Mouse (Mus musculus): Measurements from ENCODE around the gene Plaa. TPM values are rescaled to one million over a fixed set of nuclear protein-coding genes. Genes with fewer than 3 reads are reported as not detected.
"Not testable (repeated sequence)": the region's sequence is repeated elsewhere in the genome, so short reads cannot be mapped to it uniquely, and the experiment has no call there.

Gene Plaa
- total RNA-seq (2015) (56.3 and 59.9 TPM in 2 replicates), total RNA-seq (2017) (70.2 and 86.7 TPM in 2 replicates)

DNA sequence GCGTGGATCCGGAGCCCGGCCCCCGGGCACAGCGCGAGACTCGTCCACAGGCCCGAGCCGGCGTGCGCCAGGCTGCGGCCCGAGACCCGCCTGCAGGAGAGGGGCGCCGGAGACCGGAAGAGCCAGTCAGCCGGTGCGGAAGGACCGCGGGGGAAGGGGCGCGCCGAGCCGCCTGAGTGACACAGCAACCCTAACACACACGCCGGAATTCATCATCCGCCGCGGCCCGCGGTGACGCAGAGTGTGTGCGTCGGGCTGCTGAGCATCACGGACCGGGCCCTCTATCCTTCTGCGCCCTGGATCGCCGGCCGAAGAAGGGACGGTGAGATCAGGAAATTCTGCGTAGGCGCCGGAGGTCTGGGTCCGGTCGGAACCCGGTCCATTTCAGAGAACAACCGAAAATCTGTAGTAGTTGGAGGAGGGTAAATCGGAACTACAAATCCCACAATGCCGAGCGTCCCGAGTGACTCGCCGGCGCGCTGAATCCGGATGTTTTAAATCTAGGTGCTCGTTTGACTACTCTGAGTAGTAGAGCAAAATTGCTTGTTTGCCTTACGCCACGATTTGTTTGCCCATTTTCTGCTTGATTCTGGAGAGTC lies at the start of gene Plaa:
Gene Plaa, minus strand, starts transcription at position 214 of the 599 bp plus-strand sequence.
- peak; percentile 97 for ATAC-seq (ENCODE audit: poor library complexity, severe bottlenecking)

- not testable (repeated sequence) for ATAC-seq (ENCODE audit: poor library complexity, severe bottlenecking)
Measured at GRCm38 (mm10) chr4:94650426-94651175, 47.6 kb upstream of the Plaa start.

DNA sequence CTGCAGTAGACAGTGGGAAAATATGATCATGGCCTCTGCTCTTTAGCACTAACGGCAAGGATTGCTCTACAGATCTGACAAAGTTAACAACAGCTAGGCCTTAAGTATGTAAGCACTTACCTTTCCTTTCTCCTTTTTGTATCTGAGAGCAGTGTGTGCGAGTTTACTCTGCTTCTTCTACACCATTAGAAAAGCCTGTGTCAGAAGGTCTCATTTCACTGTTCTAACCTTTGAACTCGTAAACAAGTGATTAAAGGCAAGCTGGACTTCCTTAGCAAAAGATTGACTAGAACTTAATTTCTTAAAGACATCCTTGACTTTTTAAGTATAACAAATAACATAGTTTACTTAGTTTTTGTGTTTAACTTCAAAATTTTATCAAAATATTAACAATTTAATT lies 46.9 kb upstream of the Plaa start, which contains the start of gene Lrrc19:
Gene Lrrc19, minus strand, starts transcription at position 225 of the 400 bp plus-strand sequence.
- no peak for ATAC-seq (ENCODE audit: poor library complexity, severe bottlenecking)

DNA sequence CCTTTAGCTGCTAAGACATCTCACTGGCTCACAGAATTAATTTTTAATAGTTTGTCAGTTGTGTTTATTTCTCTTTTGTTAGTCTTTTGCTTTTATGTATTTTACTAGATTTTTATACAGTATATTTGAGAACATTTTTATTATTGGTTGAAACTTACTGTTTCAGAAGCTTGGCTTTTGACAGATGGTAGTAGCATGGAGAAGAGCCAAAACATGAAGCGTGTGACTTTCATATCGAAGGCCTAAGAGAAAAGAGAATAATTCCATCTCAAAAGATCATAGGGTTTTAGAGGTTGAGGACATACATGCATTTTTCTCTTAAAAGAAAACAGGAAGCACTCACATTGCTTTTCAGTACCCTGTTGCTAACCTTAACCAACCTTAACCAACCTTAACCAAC lies 40.1 kb upstream of the Plaa start:
- ATAC-seq (ENCODE audit: poor library complexity, severe bottlenecking) = no peak

DNA sequence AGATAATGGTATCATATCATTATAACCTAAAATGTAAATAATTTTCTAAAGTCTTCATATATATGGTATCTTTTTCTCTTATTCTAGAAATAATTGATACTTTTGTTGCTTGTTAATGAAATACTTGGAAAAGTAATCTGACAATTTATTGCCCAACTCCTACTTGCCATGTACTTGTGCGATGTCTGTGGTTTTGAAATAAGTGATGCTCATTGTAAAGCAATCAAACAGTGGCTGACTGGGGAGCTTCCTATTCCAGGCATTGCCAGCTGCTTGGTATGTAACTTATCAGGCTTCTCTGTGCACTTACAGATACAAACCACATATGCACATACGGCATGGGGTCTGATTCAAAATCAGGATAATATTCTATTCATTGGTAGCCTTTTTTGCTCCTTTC lies 17.0 kb upstream of the Plaa start:
- no peak for ATAC-seq (ENCODE audit: poor library complexity, severe bottlenecking)

DNA sequence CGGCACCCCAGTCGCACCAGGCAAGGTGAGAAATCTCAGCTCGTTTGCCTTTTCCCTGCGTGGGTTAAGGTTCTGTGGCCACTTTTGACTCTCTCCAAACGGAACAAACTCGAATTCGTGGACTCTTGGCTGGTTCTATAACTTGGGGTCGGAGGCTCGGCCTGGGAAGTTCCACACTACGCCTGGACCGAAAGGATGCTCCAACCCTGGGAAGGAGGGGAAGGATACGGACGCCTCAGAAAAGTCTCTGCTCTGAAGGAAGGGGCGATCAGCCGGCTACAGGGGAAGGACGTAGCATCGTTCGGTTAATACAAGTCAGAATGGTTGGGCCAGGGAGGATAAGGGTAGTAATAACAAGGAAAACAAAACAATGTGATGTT lies 11.6 kb upstream of the Plaa start:
- peak; percentile 50 for ATAC-seq (ENCODE audit: poor library complexity, severe bottlenecking)

- ATAC-seq (ENCODE audit: poor library complexity, severe bottlenecking) = peak; percentile 99
Measured at GRCm38 (mm10) chr4:94613972-94614626, 11.1 kb upstream of the Plaa start, which contains the start of gene Ift74. Gene Ift74 (plus strand): TSS chr4:94614491.

DNA sequence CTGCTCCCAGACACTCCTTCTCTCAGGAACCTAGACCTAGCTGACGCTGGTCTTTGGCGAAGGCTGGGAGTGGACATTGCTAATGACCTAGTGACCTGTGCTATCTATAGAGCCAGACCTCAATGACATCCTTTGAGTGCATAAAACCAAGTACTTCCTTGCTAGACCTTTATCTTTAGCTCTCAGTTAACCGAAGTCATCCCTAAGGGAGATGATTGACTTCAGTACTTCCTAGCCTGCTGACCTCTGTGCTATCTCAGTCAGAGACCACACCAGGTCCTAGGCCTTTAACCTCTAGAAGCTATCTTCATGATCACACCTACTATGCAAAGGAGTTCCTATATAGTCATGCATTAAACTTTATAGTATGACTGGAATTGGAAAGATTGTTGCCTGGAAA lies 7.3 kb upstream of the Plaa start:
- no peak for ATAC-seq (ENCODE audit: poor library complexity, severe bottlenecking)

DNA sequence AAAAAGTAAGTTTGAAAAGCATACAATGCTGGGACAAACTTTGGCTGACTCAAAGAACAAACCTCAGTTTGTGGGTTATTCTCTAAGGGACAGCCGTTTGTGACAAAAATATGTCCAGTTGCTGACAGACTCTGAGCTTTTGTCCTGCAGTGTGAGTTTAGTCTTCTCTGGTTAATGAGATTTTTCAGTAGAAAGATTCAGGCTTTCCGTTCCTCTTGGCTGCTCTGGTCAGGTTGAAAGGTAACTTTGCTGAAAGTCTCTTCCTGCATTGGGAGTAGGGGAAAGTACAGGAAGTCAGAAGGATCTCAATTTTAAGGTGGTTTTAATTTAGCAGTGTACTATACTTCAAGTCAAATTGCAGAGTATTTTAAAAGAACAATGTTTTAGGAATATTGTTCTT lies 2.5 kb upstream of the Plaa start:
- no peak for ATAC-seq (ENCODE audit: poor library complexity, severe bottlenecking)

- no peak for ATAC-seq (ENCODE audit: poor library complexity, severe bottlenecking)
Measured at GRCm38 (mm10) chr4:94604452-94605019, 1.5 kb upstream of the Plaa start.

GRCm38 (mm10) chr4:94602496-94603030 lies 481 bp downstream of the Plaa start:
- peak; percentile 49 for ATAC-seq (ENCODE audit: poor library complexity, severe bottlenecking)

GRCm38 (mm10) chr4:94601395-94601794 lies 1.6 kb downstream of the Plaa start:
- ATAC-seq (ENCODE audit: poor library complexity, severe bottlenecking) = no peak

DNA sequence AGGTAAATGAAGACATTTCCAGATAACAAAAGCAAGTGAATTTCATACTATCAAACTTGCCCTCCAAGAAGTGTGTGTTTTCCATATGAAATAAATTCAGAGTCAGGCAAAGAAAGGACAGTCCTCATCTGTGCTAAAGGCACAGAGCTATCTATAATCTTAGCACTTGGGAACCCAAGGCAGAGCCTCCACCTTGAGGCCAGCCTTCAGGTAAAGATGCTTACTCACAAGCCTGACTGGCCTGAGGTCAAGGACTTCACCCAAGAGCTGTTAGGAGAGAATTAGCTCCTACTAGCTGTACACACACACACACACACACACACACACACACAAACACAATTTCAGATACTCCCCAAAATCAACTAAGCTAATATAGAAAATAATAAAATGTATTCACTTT lies 10.3 kb downstream of the Plaa start:
- ATAC-seq (ENCODE audit: poor library complexity, severe bottlenecking) = no peak

- 0 out of 2 replicates have a peak, but pooled peaks have one; percentile 10 for ATAC-seq (ENCODE audit: poor library complexity, severe bottlenecking)
Measured at GRCm38 (mm10) chr4:94591765-94592381, 11.2 kb downstream of the Plaa start.

DNA sequence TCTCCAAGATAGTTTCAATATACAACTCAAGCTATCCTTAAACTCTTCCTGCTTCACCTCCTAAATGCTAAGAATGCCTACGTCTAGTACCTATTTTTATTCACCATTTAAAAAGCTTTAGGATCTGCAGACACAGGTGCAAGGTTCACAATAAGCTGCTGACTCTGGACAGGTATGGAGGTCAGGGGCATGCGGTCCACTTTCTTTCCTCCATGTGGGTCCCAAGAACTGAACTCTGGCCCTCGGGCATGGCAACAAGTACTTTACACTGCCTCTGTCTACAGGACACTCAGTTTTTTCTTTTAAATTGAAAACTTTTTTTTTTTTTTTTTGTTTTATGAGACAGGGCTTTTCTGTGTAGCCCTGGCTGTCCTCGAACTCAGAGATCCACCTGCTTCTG lies 30.4 kb downstream of the Plaa start:
- no peak for ATAC-seq (ENCODE audit: poor library complexity, severe bottlenecking)

DNA sequence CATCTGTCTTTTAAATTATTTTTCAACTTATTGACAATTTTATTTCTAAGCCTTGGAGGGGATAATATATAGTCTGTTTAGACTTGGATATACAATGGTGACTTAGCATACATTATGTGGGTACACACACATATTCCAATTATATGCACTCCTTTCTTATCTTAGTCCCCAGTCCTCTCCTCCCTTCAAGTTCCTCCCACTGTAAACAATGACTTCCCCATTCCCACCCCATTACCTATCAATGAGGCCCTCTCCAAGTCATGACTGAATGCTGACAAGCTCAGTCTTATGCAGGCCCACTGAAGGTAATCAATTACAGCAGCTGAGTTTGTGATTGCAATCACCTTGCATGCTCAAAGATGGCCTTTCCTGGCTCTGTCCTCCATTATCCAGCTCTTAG lies 38.7 kb downstream of the Plaa start:
- ATAC-seq (ENCODE audit: poor library complexity, severe bottlenecking) = no peak

DNA sequence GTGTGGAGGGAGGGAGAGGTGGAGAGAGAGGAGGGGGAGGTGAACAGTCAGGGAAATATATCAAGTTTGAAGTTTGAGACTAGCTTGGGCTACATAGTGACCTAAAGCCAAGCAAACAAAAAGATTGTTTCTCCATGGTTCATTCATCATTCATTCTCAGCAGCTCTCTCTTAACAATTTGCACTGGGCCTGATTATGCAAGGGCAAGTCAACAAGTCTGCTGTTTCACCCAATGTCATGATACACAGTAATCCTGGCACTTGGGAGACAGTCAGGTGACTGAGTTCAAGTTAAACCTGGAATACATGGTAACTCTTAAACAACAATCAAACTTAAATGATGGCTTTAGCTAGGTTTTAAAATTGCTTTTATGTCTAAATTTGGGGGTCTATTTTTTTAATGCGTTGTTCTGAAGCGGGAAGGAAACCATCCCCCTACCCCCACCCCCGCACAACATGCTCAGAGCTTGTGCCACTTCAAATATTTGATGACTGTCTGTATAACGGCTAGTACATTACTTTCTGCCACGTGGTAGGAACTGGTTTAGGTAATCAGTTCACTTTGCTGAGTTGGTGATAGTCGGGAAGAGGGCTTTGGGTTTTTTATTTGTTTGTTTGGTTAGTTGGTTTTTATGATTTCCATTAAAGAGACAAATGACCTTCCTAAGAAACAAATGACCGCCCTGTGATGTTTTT lies 40.9 kb downstream of the Plaa start:
- no peak for ATAC-seq (ENCODE audit: poor library complexity, severe bottlenecking)

GRCm38 (mm10) chr4:94560316-94560715 lies 42.7 kb downstream of the Plaa start:
- no peak for ATAC-seq (ENCODE audit: poor library complexity, severe bottlenecking)

DNA sequence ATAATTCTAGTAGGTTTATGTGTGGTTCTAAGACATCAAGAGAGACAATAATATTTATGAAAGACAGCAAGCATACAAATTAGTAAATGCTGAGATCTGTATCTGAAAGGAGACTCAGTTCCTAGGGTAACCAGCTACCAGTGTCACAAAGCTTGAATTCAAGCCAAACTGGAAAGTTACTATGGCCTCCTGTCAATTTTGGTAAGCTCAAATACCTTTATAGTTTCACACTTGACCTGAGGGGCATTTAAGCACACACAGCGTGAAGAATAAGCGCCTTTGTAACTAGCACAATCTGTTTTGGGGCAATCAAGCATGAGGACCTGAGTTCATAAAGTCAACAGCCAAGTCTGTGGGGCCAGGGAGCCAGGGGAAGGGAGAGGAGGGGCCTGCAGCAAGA lies 43.8 kb downstream of the Plaa start:
- ATAC-seq (ENCODE audit: poor library complexity, severe bottlenecking) = no peak

- no peak for ATAC-seq (ENCODE audit: poor library complexity, severe bottlenecking)
Measured at GRCm38 (mm10) chr4:94557145-94557544, 45.9 kb downstream of the Plaa start.

Measured in megakaryocyte, adult 5-6 weeks (primary cell).